Mouse (Mus musculus): ENCODE results near the gene Ralbp1.

DNA sequence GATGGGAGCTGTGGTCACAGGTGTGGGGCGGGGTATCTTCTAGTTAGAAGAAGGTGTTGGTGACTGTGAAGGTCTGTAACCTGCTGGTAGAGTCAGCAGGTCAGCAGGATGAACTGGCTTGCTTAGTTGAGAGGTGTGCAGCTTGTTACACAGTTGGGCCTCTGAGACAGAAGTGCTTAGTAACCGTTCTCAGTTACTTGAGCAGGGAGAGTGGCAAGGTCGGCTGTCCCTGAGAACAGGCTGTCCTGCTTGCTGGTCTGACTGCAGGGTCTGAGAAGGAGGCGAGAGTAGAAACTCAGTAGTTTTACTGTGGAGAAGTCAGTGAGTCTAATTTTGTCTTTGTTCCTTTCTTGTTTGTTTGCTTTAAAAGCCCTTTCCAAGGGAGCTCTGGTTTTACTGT lies 79.6 kb downstream of the Ralbp1 start:
- TF ChIP-seq POLR2A (IDR thresholded peaks at IDR 0.05; ENCODE audit: control insufficient read depth, low read depth, low read length), result no peak
- no peak for TF ChIP-seq CTCF (IDR thresholded peaks at IDR 0.05; ENCODE audit: control insufficient read depth, insufficient read depth, insufficient replicate concordance, low read depth, low read length)
